Mouse (Mus musculus): Measurements from ENCODE around the gene Rras.

DNA sequence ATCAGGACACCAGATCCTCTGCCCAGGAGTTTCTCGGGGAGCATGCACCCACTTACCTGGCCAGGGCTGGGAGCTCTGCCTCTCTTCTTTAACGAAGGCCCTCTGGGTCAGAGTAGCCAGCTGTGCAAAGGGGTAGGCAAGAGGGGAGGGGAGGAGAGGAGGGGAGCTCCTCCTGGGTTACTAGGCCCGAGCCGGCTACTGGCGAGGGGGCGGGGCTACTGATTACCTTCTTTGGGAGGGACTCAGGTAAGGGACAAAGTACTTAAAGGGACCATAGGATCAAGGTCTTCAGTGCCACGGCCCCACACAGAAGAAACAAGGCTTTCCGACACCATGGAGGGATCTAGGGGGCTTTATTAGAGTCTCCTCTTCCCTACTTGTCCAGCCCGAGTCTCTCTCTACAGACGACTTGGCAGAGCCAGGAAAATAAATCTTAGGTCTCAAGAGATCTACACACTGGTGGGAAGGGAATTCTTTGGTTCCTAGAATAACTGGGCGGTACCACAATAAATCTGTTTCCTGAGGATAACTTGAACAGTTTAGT is 43.8 kb downstream of the Rras start:
- TF ChIP-seq CTCF (IDR thresholded peaks at IDR 0.05; ENCODE audit: extremely low read depth, insufficient read depth, insufficient read length, insufficient replicate concordance) (no peak), POLR2A (IDR thresholded peaks at IDR 0.05; ENCODE audit: low read depth, low read length) (no peak)
